Mouse (Mus musculus) cortical plate, adult 2 months (tissue): ENCODE data around the gene Hpse2.

ENCODE experiments used
- CTCF ChIP-seq: fragments of 200-500 bp; IDR thresholded peaks from 2 replicates; pipeline ENCODE4 v1.5.1; 2011; ENCODE audit warnings: mild to moderate bottlenecking, control low read depth, low read length; ENCODE audit not compliant: insufficient read depth; ENCODE audit errors: extremely low read depth
- POLR2A ChIP-seq: fragments of 200-500 bp; IDR thresholded peaks from 2 replicates; pipeline ENCODE4 v1.6.1; 2011; ENCODE audit warnings: mild to moderate bottlenecking, low read length, control low read depth; ENCODE audit not compliant: insufficient read depth; ENCODE audit errors: extremely low read depth

GRCm38 (mm10) chr19:43415565-43415964 is 27.4 kb upstream of the Hpse2 start:
- TF ChIP-seq CTCF (no peak), POLR2A (no peak)
